Mouse (Mus musculus) gastrocnemius, adult 2 months (tissue): ENCODE results near the gene Bod1l. TPM values are rescaled to one million over a fixed set of nuclear protein-coding genes. Genes with fewer than 3 reads are reported as not detected.

Experiments used
- DNase-seq: peaks from one replicate; pipeline ENCODE4 v3.0.0; 2022
- H3K27ac ChIP-seq: fragments of 200-600 bp; 2 replicates; pipeline ENCODE4 v1.8.1; 2022; ENCODE audit warnings: mild to moderate bottlenecking
- H3K4me3 ChIP-seq: fragments of 200-600 bp; 2 replicates; pipeline ENCODE4 v1.8.1; 2022; ENCODE audit warnings: mild to moderate bottlenecking, moderate library complexity
- CTCF ChIP-seq: fragments of 200-600 bp; IDR thresholded peaks from 2 replicates; pipeline ENCODE4 v1.8.1; 2022; ENCODE audit warnings: antibody characterized with exemption, mild to moderate bottlenecking, moderate library complexity
- intact Hi-C: fragments of 180-260 bp; cut with DNase I; formaldehyde crosslinking; loops from one replicate; pipeline ENCODE4 v1.15.1; 2025
- microRNA-seq: library from miRNA; unstranded; fragments of <30 nt; microRNA quantifications from one replicate; pipeline ENCODE4 v1.2.0, GENCODE M21; 2021
- total RNA-seq, 2 experiments: library from RNA; stranded (reverse); gene quantifications; 2 replicates each; pipeline ENCODE4 v1.2.3; 2021

Gene Bod1l
- total RNA-seq, 2 experiments from 2014 or later, result 16.7 to 17.0 TPM

- TF ChIP-seq CTCF, result no peak
- intact Hi-C loops, result no loop called here
- H3K27ac ChIP-seq, result no peak overlapping the region
- no peak overlapping the region for H3K4me3 ChIP-seq
- DNase-seq, result no peak
Measured at GRCm38 (mm10) chr5:41744898-41745780, 99.0 kb downstream of the Bod1l start.

GRCm38 (mm10) chr5:41744234-41744633 is 99.9 kb downstream of the Bod1l start:
- Histone ChIP-seq H3K4me3 (no peak overlapping the region), H3K27ac (no peak overlapping the region)
- no peak for TF ChIP-seq CTCF
- no peak for DNase-seq
- intact Hi-C loops, result no loop called here

- H3K27ac ChIP-seq, result no peak overlapping the region
- TF ChIP-seq CTCF, result no peak
- no peak for DNase-seq
- no peak overlapping the region for H3K4me3 ChIP-seq
- intact Hi-C loops, result no loop called here
Measured at GRCm38 (mm10) chr5:41738817-41739216, 105.3 kb downstream of the Bod1l start.

Small RNA genes within 50 kb of the gene (microRNA-seq; reads per million reads assigned to microRNA genes)
- not detected for gene Mir6414

Other genes with a start within 250 kb of the Bod1l start
- 10 to 100 TPM; 83.0 to 98.9 TPM for gene Rab28, start 136.2 kb downstream of the Bod1l start, total RNA-seq
- gene Nkx3-2, start 79.8 kb downstream of the Bod1l start, total RNA-seq, result not detected
- gene Gm16223, start 223.6 kb upstream of the Bod1l start, total RNA-seq, result not detected